In genomic region chr4:47000626-47001395, GRCm38 (mm10) we compare ENCODE assay signal across 14 mouse cellular contexts. TPM values are rescaled to one million over a fixed set of nuclear protein-coding genes. Genes with fewer than 3 reads are reported as not detected.
A peak's percentile ranks its signal among the peaks of the same experiment; 100 is the strongest.
DNase-seq lines count a peak whose midpoint lies in the region; ATAC-seq and TF ChIP-seq lines count a peak whose summit lies in the region.
"Had no signal": no experiment of that assay in that cellular context is flagged by ENCODE, and none has a peak within 500 bp of the region (broad histone marks: within the 10 kb centered on the region; RNA-seq: fewer than 3 reads in every experiment).

No protein-coding gene starts in this region.

- H3K36me3 ChIP-seq in liver, embryonic 14.5 days (replicated peaks; ENCODE audit: control insufficient read depth, insufficient read depth, low read depth) = no peaks in the 10 kb centered on the region
- no peaks in the 10 kb centered on the region for H3K36me3 ChIP-seq in small intestine, adult 2 months (ENCODE audit: control insufficient read depth, insufficient read depth, low read length)
- H3K36me3 ChIP-seq in forebrain, embryonic 10.5 days (replicated peaks) = no peaks in the 10 kb centered on the region
- H3K36me3 ChIP-seq: limb, embryonic 10.5 days; neural tube, embryonic 12.5 days had no signal

- no peak overlapping the region for H3K9ac ChIP-seq in liver, embryonic 14.5 days (replicated peaks)
- H3K9ac ChIP-seq: neural tube, embryonic 12.5 days had no signal

- WGBS in liver, embryonic 14.5 days (ENCODE audit: insufficient replicate concordance) = 36% methylated on average over 8 of the region's 8 CpGs
- WGBS in small intestine, adult 2 months = 36% methylated on average over 8 of the region's 8 CpGs
- 78% methylated on average over 8 of the region's 8 CpGs for WGBS in forebrain, embryonic 10.5 days

- no peaks in the 10 kb centered on the region for H3K9me3 ChIP-seq in liver, embryonic 14.5 days (ENCODE audit: control insufficient read depth, low read length)
- no peaks in the 10 kb centered on the region for H3K9me3 ChIP-seq in forebrain, embryonic 10.5 days
- H3K9me3 ChIP-seq: limb, embryonic 10.5 days; neural tube, embryonic 12.5 days had no signal

- H3K4me3 ChIP-seq in liver, embryonic 14.5 days (ENCODE audit: insufficient read depth in 1 of 2, low read depth in 2 of 2, low read length in 2 of 2) = no peak overlapping the region
- no peak overlapping the region for H3K4me3 ChIP-seq in small intestine, adult 2 months (ENCODE audit: low read depth, low read length)
- H3K4me3 ChIP-seq in forebrain, embryonic 10.5 days = no peak overlapping the region
- H3K4me3 ChIP-seq: limb, embryonic 10.5 days; neural tube, embryonic 12.5 days had no signal

- TF ChIP-seq POLR2A in small intestine, adult 2 months (IDR thresholded peaks at IDR 0.05; ENCODE audit: low read depth, low read length) = no peak

- no peaks in the 10 kb centered on the region for H3K4me1 ChIP-seq in liver, embryonic 14.5 days (replicated peaks; ENCODE audit: control insufficient read depth in 2 of 2, insufficient read depth in 2 of 2, low read length in 1 of 2)
- no peaks in the 10 kb centered on the region for H3K4me1 ChIP-seq in small intestine, adult 2 months (ENCODE audit: control insufficient read depth, insufficient read depth, insufficient read length, low read length)
- H3K4me1 ChIP-seq in forebrain, embryonic 10.5 days = no peaks in the 10 kb centered on the region
- H3K4me1 ChIP-seq: limb, embryonic 10.5 days; neural tube, embryonic 12.5 days had no signal

- ATAC-seq in cerebellum, adult (ENCODE audit: insufficient number of reproducible peaks, low FRiP score, low TSS enrichment) = no peak
- no peak for ATAC-seq in liver, embryonic 14.5 days (ENCODE audit: insufficient read depth)

- H3K27me3 ChIP-seq in liver, embryonic 14.5 days (ENCODE audit: control insufficient read depth, insufficient read depth, low read length) = no peaks in the 10 kb centered on the region
- no peaks in the 10 kb centered on the region for H3K27me3 ChIP-seq in small intestine, adult 2 months (ENCODE audit: control insufficient read depth, insufficient read depth, low read length)
- no peaks in the 10 kb centered on the region; the same call in 1 of the 2 replicates for H3K27me3 ChIP-seq in forebrain, embryonic 10.5 days (ENCODE audit: poor library complexity, severe bottlenecking)
- H3K27me3 ChIP-seq: neural tube, embryonic 12.5 days had no signal

- H3K4me2 ChIP-seq in liver, embryonic 14.5 days (ENCODE audit: low read depth) = no peak overlapping the region
- H3K4me2 ChIP-seq: neural tube, embryonic 12.5 days had no signal

- DNase-seq in cerebellum, adult 9-10 months = peak; percentile 51
- DNase-seq in liver, embryonic 14.5 days (ENCODE audit: low read depth in 3 of 3, low spot score in 3 of 3) = no peak
- no peak for DNase-seq in liver
- DNase-seq in thymus, postnatal 4 days = peak; percentile 54
- no peak for DNase-seq in heart, adult 9 months (ENCODE audit: low spot score in 2 of 2)
- DNase-seq in forebrain, embryonic 10.5 days (ENCODE audit: extremely low spot score, low spot score) = no peak
- DNase-seq: heart, adult 18-20 months; lung, adult 2 months; midbrain, embryonic 14.5 days; right cerebral cortex, postnatal 4 days had no signal

- peak; percentile 32 for TF ChIP-seq CTCF in liver, embryonic 14.5 days (IDR thresholded peaks at IDR 0.05; ENCODE audit: low read depth)
- 0 out of 2 replicates have a peak, but pooled peaks have one; percentile 20 for TF ChIP-seq CTCF in small intestine, adult 2 months (IDR thresholded peaks at IDR 0.05; ENCODE audit: extremely low read depth, insufficient read length, insufficient replicate concordance, low read depth, low read length)

- no peak for TF ChIP-seq EP300 in liver, embryonic 14.5 days (IDR thresholded peaks at IDR 0.05; ENCODE audit: low read depth)

- no peak overlapping the region for H3K27ac ChIP-seq in liver, embryonic 14.5 days
- no peak overlapping the region for H3K27ac ChIP-seq in small intestine, adult 2 months (ENCODE audit: insufficient read depth, low read depth, low read length)
- no peak overlapping the region for H3K27ac ChIP-seq in forebrain, embryonic 10.5 days
- H3K27ac ChIP-seq: limb, embryonic 10.5 days; neural tube, embryonic 12.5 days had no signal

RNA-seq across cellular contexts. Expression of gene Gabbr2, which starts 9.1 kb away (rescaled TPM):
- polyA plus RNA-seq in liver, embryonic 14.5 days (2012; rRNA removed) = 0.03 and 0.07 TPM in 2 replicates
- polyA plus RNA-seq in liver, embryonic 14.5 days (2014; fragmentation: Nextera tagmentation; extraction: Ambion mirVana) = not detected in 2 replicates
- 0.06 and 0.74 TPM in 2 replicates for polyA plus RNA-seq in small intestine, adult 2 months (2012; rRNA removed)
- 0.06 and 0.09 TPM in 2 replicates for polyA plus RNA-seq in forebrain, embryonic 10.5 days (2016; fragmentation: Nextera tagmentation; extraction: Ambion mirVana)
- polyA plus RNA-seq: lung, adult 2 months had no signal

RNA-seq across cellular contexts. Expression of gene Anks6, which starts 56.4 kb away (rescaled TPM):
- 0.13 and 0.23 TPM in 2 replicates for polyA plus RNA-seq in liver, embryonic 14.5 days (2012; rRNA removed)
- 0.05 and 0.19 TPM in 2 replicates for polyA plus RNA-seq in liver, embryonic 14.5 days (2014; fragmentation: Nextera tagmentation; extraction: Ambion mirVana)
- 2.5 and 3.0 TPM in 2 replicates for polyA plus RNA-seq in small intestine, adult 2 months (2012; rRNA removed)
- polyA plus RNA-seq in forebrain, embryonic 10.5 days (2016; fragmentation: Nextera tagmentation; extraction: Ambion mirVana) = 4.1 and 4.5 TPM in 2 replicates

Comparison
In these comparisons a context has a peak if more than half of its experiments do, and no peak if none do; other contexts are left out.
1. DNase-seq: peak in cerebellum, adult 9-10 months (single experiment) and thymus, postnatal 4 days (single experiment); none in liver, embryonic 14.5 days (0 of 3), liver (single experiment), heart, adult 9 months (0 of 2) and forebrain, embryonic 10.5 days (single experiment).